Mouse (Mus musculus): ENCODE measurements around the gene Ugt1a10.

DNA sequence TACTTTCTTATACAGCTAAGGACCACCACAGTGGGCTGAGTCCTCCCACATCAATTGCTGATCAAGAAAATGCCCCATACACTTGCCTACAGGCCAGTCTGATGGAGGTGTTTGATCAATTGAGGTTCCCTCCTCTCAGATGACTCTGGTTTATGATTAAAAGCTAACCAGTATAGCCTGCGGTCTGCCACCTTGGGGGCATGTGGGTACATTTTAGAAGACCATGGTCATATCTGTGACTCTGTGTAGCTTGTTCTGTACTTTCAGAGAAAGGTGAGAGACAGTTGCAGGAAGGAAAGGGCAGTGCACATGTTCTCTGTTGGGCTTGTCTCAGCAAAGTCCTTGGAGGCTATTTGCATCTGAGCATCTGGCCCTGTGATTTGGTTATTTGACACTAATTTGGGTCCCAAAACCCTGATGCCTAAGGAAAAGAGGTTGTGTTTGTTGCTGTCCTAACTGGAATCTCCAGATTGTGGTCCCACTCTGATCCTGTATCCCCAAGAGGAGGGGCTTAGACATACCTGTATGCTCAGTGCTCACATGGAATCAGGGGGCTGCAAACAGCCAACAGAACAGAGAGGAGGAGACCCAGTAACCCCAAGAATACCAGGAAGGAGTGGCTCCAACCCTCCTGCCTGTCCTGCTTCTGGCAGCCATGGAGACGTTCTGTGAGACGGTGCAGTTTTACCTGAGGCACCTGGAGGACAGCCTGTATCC is 177.6 kb downstream of the Ugt1a10 start:
- no peak for TF ChIP-seq EP300 (IDR thresholded peaks at IDR 0.05; ENCODE audit: low read depth)
- no peak for TF ChIP-seq CTCF (IDR thresholded peaks at IDR 0.05; ENCODE audit: low read depth)
